Mouse (Mus musculus): ENCODE data around the gene Astl.
"Not testable (repeated sequence)": the region's sequence is repeated elsewhere in the genome, so short reads cannot be mapped to it uniquely, and the experiment has no call there.

Astl gene

GRCm38 (mm10) chr2:127338416-127338815, at the start of gene Astl:
Gene Astl, plus strand, starts transcription at chr2:127338639.
- no peak for DNase-seq (ENCODE audit: low spot score)

- no peak for DNase-seq (ENCODE audit: low spot score)
Measured at GRCm38 (mm10) chr2:127292250-127292649, 46.2 kb upstream of the Astl start.

- no peak for DNase-seq (ENCODE audit: low spot score)
Measured at GRCm38 (mm10) chr2:127297001-127297805, 41.2 kb upstream of the Astl start.

- no peak for DNase-seq (ENCODE audit: low spot score)
Measured at GRCm38 (mm10) chr2:127298056-127298455, 40.4 kb upstream of the Astl start.

- no peak for DNase-seq (ENCODE audit: low spot score)
Measured at GRCm38 (mm10) chr2:127300701-127301100, 37.7 kb upstream of the Astl start.

GRCm38 (mm10) chr2:127301883-127302282, 36.6 kb upstream of the Astl start:
- DNase-seq (ENCODE audit: low spot score) = no peak

- DNase-seq (ENCODE audit: low spot score) = not testable (repeated sequence)
Measured at GRCm38 (mm10) chr2:127304192-127304591, 34.2 kb upstream of the Astl start.

- no peak for DNase-seq (ENCODE audit: low spot score)
Measured at GRCm38 (mm10) chr2:127304609-127305210, 33.7 kb upstream of the Astl start.

DNA sequence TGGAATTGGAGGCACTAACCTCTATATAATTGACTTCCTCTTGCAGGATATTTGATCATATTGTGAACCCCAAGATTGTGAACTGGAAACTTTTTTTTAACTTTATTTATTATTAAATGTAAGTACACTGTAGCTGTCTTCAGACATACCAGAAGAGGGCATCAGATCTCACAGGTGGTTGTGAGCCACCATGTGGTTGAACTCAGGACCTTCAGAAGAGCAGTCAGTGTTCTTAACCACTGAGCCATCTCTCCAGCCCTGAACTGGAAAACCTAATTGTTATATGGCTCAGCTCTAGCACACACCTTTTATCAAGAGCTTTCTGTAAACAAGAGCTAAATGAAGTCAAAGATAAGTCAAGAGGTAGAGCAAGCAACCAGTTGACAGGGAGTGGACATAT, 32.3 kb upstream of the Astl start:
- no peak for DNase-seq (ENCODE audit: low spot score)

GRCm38 (mm10) chr2:127307179-127307578, 31.3 kb upstream of the Astl start:
- no peak for DNase-seq (ENCODE audit: low spot score)

DNA sequence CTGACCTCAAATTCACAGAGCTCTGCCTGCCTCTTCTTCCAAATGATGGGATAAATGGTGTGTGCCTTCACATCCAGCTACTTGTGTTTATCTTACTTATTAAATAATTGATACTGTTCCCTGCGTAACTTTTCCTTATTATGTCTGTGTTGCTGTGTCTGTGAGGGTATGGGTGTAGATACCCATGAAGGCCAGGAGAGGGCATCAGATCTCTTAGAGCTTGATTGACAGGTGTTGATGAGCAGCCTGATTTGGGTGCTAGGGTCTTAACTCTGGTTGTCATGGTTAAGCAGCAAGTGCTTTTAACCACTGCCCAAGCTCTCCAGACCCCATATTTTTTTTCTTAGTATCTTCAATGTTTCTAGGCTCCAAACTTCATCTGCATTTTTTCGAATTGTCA, 29.8 kb upstream of the Astl start:
- no peak for DNase-seq (ENCODE audit: low spot score)

- no peak for DNase-seq (ENCODE audit: low spot score)
Measured at GRCm38 (mm10) chr2:127310246-127310645, 28.2 kb upstream of the Astl start.

DNA sequence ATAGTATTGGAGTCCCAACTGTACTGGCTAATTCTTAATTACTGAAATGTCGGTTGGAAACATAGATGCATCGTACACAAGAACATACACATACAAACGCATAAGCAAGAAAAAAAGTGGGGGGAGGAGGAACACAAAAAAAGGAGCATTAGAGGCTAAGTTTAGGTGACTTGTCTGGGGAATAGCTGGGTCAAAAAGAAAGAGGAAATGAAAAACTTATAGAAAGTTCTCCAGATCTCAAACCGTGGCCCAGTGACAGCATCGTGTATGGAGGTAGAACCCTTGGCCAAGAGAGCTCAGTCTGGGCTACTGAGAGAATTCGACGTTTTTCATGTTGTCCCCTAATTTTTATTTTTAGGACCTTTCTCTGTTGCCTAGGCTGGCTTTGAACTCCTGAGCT, 27.8 kb upstream of the Astl start:
- no peak for DNase-seq (ENCODE audit: low spot score)

DNA sequence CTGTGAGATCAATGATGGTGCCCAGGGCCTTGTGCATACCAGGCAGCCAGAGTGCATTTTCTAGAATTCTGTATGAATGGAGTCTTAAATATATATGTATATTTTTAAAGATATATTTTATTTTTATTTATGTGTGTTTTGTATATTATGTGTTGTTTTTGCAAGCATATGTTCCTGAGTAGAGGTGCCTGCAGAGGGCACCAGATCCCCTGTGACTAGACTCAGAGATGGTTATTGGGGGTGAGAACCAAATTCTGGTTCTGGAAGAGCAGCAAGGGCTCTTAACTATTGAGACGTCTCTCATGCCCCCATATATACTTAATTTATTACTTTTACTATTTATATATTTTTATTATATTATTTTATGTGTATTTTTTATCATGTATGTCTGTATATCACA, 27.2 kb upstream of the Astl start:
- DNase-seq (ENCODE audit: low spot score) = no peak

DNA sequence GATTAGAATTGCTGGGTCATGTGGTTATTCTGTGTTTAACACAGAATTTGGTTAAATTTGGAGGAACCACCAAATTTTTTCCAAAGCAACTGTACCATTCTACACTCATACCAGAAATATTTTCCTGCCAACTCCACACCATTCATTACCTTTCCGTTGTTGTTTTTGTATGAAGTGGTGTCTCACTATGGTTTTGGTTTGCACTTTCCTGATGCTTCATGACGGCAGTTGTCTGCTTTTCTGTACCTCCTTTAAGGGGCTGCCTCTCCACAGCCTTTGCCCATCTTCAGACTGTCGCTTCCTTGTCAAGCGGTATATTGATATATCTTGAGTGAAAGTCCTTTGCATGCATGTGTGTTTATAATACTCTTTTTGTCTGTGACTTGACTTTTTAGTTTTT, 25.6 kb upstream of the Astl start:
- no peak for DNase-seq (ENCODE audit: low spot score)

DNA sequence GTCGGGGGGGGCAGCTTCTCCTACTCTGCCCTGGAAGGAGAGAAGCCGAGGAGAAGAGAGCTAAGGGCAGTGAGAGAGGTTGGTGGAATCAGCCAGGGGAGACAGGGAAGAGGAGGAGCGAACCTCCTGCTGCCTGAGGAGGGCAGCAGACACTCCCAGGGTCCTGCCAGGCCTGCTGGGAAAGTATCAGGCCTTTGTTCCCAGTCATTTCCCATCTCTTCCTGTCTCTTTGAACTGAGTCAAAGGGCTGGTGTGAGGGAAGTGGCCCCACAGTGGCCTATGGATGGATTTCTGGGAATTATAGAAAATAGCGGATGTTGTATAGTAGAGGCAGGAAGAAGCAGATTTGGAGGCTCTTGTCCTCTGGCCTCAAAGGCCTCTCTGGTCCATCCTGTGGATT, 24.6 kb upstream of the Astl start:
- no peak for DNase-seq (ENCODE audit: low spot score)

GRCm38 (mm10) chr2:127314467-127315154, 23.8 kb upstream of the Astl start:
- DNase-seq (ENCODE audit: low spot score) = no peak

DNA sequence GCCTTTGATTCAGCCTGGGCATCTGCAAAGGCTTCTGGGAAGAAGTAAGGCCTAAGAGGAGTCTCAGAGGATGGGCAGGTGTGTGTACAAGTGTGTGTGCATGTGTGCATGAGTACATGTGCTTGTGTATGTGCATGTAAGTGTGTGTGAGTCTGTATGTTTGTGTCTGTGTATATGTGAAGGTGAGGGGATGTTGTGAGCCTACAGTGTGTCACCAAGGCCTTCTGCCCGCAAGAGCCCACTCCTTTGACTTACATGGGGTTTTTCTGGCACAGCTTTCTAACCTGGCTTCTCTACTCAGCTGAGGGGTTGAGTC, 23.3 kb upstream of the Astl start:
- DNase-seq (ENCODE audit: low spot score) = no peak

DNA sequence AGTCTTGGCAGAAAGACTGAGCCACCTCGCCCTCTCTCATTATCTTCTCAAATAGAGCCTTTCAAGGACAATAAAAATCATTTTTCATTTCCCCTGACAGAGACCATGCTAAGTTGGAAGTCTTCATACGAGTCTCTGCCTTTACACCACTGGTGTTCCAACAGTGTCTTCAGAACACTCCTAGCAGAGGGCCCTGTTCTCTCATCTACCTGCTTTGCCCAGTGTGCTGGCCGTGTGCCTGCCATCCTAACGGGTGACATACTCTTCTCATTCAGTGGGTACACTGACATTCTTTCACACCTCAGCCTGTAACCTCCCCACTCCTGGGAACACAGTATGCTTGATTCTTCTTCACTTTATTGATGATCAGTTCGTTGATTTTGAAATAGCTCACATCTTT, 22.0 kb upstream of the Astl start:
- DNase-seq (ENCODE audit: low spot score) = no peak

GRCm38 (mm10) chr2:127318136-127318535, 20.3 kb upstream of the Astl start:
- no peak for DNase-seq (ENCODE audit: low spot score)

GRCm38 (mm10) chr2:127319071-127319470, 19.4 kb upstream of the Astl start:
- no peak for DNase-seq (ENCODE audit: low spot score)

- DNase-seq (ENCODE audit: low spot score) = no peak
Measured at GRCm38 (mm10) chr2:127322671-127323285, 15.7 kb upstream of the Astl start.

GRCm38 (mm10) chr2:127323667-127324066, 14.8 kb upstream of the Astl start:
- DNase-seq (ENCODE audit: low spot score) = no peak

Measured in urinary bladder, postnatal 10 days (tissue).